Mouse (Mus musculus) CD4-positive naive resting alpha-beta T cell, adult 76 days (primary cell): Measurements from ENCODE around the gene Dld. TPM values are rescaled to one million over a fixed set of nuclear protein-coding genes. Genes with fewer than 3 reads are reported as not detected.

ENCODE experiments used
- total RNA-seq: library from RNA; stranded (reverse); gene quantifications from one replicate; pipeline ENCODE4 v1.2.4, GENCODE M21; 2023

Gene Dld
- 54.5 TPM for total RNA-seq

DNA sequence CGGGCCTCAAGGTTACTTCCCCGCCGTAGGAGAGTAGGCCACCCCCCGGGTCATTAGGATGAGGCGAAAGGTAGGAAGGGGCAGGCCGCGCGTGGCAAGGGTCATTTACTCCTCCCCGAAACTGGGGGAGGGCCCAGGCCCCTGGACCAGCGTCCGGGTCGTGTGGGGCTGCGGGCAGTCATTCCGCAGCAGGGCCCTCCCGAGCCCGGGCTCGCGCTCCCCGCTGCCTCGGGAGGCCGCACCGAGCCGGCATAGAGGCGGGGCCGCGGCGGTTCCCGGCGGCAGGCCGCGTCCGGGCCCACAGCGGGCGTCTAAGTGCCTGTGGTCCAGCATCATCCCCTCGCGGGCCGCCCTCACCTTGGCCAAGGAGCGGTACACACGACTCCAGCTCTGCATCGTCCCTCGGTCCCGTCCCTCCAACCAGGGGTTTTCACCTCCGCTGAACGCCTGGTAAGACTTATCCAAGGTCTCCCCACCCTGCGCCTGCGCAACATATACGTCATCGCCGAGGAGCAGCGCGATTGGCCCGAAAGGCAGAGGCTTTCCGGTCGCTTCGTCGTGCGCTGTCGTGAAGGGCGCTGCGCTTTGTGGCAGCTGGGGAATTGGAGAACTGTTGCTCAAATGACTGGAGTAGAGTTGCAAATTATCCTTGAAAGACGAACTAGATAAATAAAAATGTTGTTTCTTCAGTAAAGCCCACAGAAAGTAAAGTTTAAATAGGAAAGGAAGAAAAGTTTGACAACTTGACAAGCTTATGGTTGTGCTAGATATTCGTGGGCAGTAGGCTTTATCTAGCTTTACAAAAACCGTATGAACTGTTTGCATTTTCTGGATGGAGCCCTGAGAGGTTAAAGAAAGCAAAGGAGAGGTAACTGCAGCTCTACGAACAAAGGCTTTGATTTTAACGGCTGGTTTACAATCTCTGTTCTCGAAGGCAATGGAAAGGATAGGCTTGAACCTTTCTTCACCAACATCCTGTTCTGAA, at the start of gene Dld:
Dld (minus strand) TSS at position 510 of the 985 bp plus-strand sequence.

DNA sequence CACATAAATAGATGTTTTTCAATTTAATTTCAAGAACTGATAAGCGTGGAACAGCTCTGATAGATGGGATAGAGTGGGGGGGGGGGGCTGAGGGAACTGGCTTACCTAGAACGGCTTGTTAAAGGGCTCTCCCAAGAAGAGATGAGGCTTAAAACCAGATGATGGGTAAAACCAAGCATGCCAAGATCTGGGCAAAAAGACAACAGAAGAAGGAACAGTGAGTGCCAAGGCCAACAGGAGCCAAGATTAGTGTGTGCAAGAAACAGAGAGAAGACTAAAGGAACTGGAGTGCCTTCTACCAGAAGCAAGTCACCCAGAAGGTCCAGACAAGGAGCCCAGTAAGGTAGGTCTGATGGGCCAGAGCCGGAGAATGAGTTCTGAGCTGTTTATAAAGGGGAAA, 39.3 kb upstream of the Dld start, which contains the start of gene Slc26a3:
Slc26a3 (plus strand) TSS at position 301 of the 400 bp plus-strand sequence.

Other genes starting within 250 kb of the Dld start
- not detected for gene Gm6993, start 110.7 kb downstream of the Dld start, total RNA-seq
- not detected for gene Lamb1, start 86.2 kb downstream of the Dld start, total RNA-seq
- gene Slc26a3, start 39.4 kb upstream of the Dld start, total RNA-seq, result not detected
- 41.8 TPM for gene Cbll1, start 148.2 kb upstream of the Dld start, total RNA-seq
- gene Slc26a4, start 208.5 kb upstream of the Dld start, total RNA-seq, result not detected